Mouse (Mus musculus) intestine, postnatal 0 days (tissue): Measurements from ENCODE around the gene Pde4c. TPM values are rescaled to one million over a fixed set of nuclear protein-coding genes. Genes with fewer than 3 reads are reported as not detected.
A peak's percentile ranks its signal among the peaks of the same experiment; 100 is the strongest.

Experiments
- ATAC-seq: fragments of 200-750 bp; cut with Nextera tagmentation; 2 replicates; pipeline ENCODE4 v1.8.0; 2017; ENCODE audit warnings: mild to moderate bottlenecking, moderate TSS enrichment, moderate library complexity
- H3K27ac ChIP-seq: fragments of 300-500 bp; sonication (generic); 2 replicates; pipeline ENCODE4 v1.5.1; 2014; ENCODE audit warnings: mild to moderate bottlenecking, low read depth, low read length, moderate library complexity
- H3K27me3 ChIP-seq: fragments of 300-500 bp; sonication (generic); replicated peaks from 2 replicates; pipeline ENCODE4 v1.6.1; 2014; ENCODE audit warnings: low read length, mixed read lengths; ENCODE audit not compliant: control insufficient read depth, insufficient read depth
- H3K36me3 ChIP-seq: fragments of 300-500 bp; sonication (generic); 2 replicates; pipeline ENCODE4 v1.6.1; 2014; ENCODE audit warnings: mild to moderate bottlenecking, moderate library complexity; ENCODE audit not compliant: control insufficient read depth, insufficient read depth
- H3K4me1 ChIP-seq: fragments of 300-500 bp; sonication (generic); replicated peaks from 2 replicates; pipeline ENCODE4 v1.6.1; 2014; ENCODE audit warnings: antibody characterized with exemption, low read length, mixed read lengths; ENCODE audit not compliant: control insufficient read depth, insufficient read depth
- H3K4me2 ChIP-seq: fragments of 300-500 bp; sonication (generic); replicated peaks from 2 replicates; pipeline ENCODE4 v1.6.1; 2014; ENCODE audit warnings: low read depth, mild to moderate bottlenecking, moderate library complexity
- H3K4me3 ChIP-seq: fragments of 300-500 bp; sonication (generic); 2 replicates; pipeline ENCODE4 v1.5.1; 2014; ENCODE audit warnings: low read depth, low read length
- H3K9ac ChIP-seq: fragments of 300-500 bp; sonication (generic); 2 replicates; pipeline ENCODE4 v1.6.1; 2014; ENCODE audit warnings: mild to moderate bottlenecking, low read depth, low read length
- H3K9me3 ChIP-seq: fragments of 300-500 bp; sonication (generic); 2 replicates; pipeline ENCODE4 v1.6.1; 2016; ENCODE audit warnings: mixed run types; ENCODE audit not compliant: control insufficient read depth
- CTCF ChIP-seq: sonication (generic); IDR thresholded peaks from 2 replicates; pipeline ENCODE4 v1.5.1; 2016; ENCODE audit warnings: low read depth, mild to moderate bottlenecking, control low read depth, antibody characterized with exemption, moderate library complexity
- WGBS: fragments of 180-500 bp; shearing (Covaris S2); extraction: QIAGEN DNeasy Blood & Tissue Kit; methylation state at CpG from one replicate; pipeline ENCODE4 v1.1.7; 2014; 5-methylcytosine and 5-hydroxymethylcytosine counted together
- polyA plus RNA-seq: library from polyadenylated mRNA; unstranded; fragments of >200 nt; fragmentation: Nextera tagmentation; extraction: Ambion mirVana; gene quantifications from 2 replicates; pipeline ENCODE4 v1.2.1, GENCODE M21; 2015

The Pde4c gene
- polyA plus RNA-seq, 1 experiment from 2014 or later: 0.21 TPM

GRCm38 (mm10) chr8:70773833-70774232, 50.3 kb downstream of the Pde4c start:
- Histone ChIP-seq H3K27ac (peak overlapping the region; percentile 76), H3K9ac (peak overlapping the region; percentile 96; the same call in 1 of the 2 replicates), H3K4me3 (0 out of 2 replicates have a peak overlapping the region, but pooled peaks have one; percentile 5), H3K9me3 (no peaks in the 10 kb centered on the region), H3K27me3 (no peaks in the 10 kb centered on the region), H3K36me3 (peaks cover 46% of the 10 kb centered on the region), H3K4me2 (peak overlapping the region; percentile 53), H3K4me1 (peaks cover 26% of the 10 kb centered on the region; the same call in 1 of the 2 replicates)
- WGBS: 25% methylated on average over 8 of the region's 9 CpGs
- TF ChIP-seq CTCF: 0 out of 2 replicates have a peak, but pooled peaks have one; percentile 4
- ATAC-seq: no peak

GRCm38 (mm10) chr8:70774740-70775139, 51.2 kb downstream of the Pde4c start:
- H3K4me2 ChIP-seq: 0 out of 2 replicates have a peak overlapping the region, but pooled peaks have one; percentile 21
- peaks cover 47% of the 10 kb centered on the region for H3K36me3 ChIP-seq
- H3K9me3 ChIP-seq: no peaks in the 10 kb centered on the region
- H3K4me1 ChIP-seq: peaks cover 26% of the 10 kb centered on the region; the same call in 1 of the 2 replicates
- H3K27ac ChIP-seq: peak overlapping the region; percentile 98; the same call in 1 of the 2 replicates
- no peak for TF ChIP-seq CTCF
- WGBS: 93% methylated on average over 18 of the region's 18 CpGs
- H3K9ac ChIP-seq: peak overlapping the region; percentile 96
- no peak for ATAC-seq
- H3K4me3 ChIP-seq: no peak overlapping the region
- H3K27me3 ChIP-seq: no peaks in the 10 kb centered on the region

- Histone ChIP-seq H3K9me3 (no peaks in the 10 kb centered on the region), H3K36me3 (peaks cover 47% of the 10 kb centered on the region), H3K9ac (peak overlapping the region; percentile 96), H3K27ac (peak overlapping the region; percentile 98), H3K4me1 (peaks cover 26% of the 10 kb centered on the region; the same call in 1 of the 2 replicates), H3K4me3 (peak overlapping the region; percentile 81; the same call in 1 of the 2 replicates), H3K27me3 (no peaks in the 10 kb centered on the region), H3K4me2 (peak overlapping the region; percentile 99)
- 78% methylated on average over 5 of the region's 5 CpGs for WGBS
- ATAC-seq: no peak
- TF ChIP-seq CTCF: no peak
These were observed 51.7 kb downstream of the Pde4c start for GRCm38 (mm10) chr8:70775227-70775626.

- Histone ChIP-seq H3K9me3 (no peaks in the 10 kb centered on the region), H3K9ac (peak overlapping the region; percentile 96), H3K4me1 (peaks cover 26% of the 10 kb centered on the region; the same call in 1 of the 2 replicates), H3K36me3 (peaks cover 47% of the 10 kb centered on the region), H3K27me3 (no peaks in the 10 kb centered on the region), H3K27ac (peak overlapping the region; percentile 98), H3K4me2 (peak overlapping the region; percentile 99), H3K4me3 (peak overlapping the region; percentile 81)
- ATAC-seq: no peak
- WGBS: under 1% methylated on average over 34 of the region's 34 CpGs
- TF ChIP-seq CTCF: no peak
These were observed 52.5 kb downstream of the Pde4c start for GRCm38 (mm10) chr8:70775851-70776495.

GRCm38 (mm10) chr8:70776496-70777444, 53.2 kb downstream of the Pde4c start, which contains the start of gene Pik3r2:
Pik3r2 (minus strand) TSS chr8:70776713.
- H3K9ac ChIP-seq: peak within 1 kb of the TSS; percentile 96
- peak; percentile 60 for TF ChIP-seq CTCF
- H3K9me3 ChIP-seq: no peaks in the 10 kb centered on the region
- under 1% methylated on average over 94 of the region's 94 CpGs for WGBS
- peaks cover 47% of the 10 kb centered on the region for H3K36me3 ChIP-seq
- H3K27me3 ChIP-seq: no peaks in the 10 kb centered on the region
- peaks cover 26% of the 10 kb centered on the region; the same call in 1 of the 2 replicates for H3K4me1 ChIP-seq
- peak; percentile 91 for ATAC-seq
- peak within 1 kb of the TSS; percentile 98 for H3K27ac ChIP-seq
- peak within 1 kb of the TSS; percentile 81 for H3K4me3 ChIP-seq
- H3K4me2 ChIP-seq: peak within 1 kb of the TSS; percentile 99

GRCm38 (mm10) chr8:70780093-70780492, 56.6 kb downstream of the Pde4c start:
- ATAC-seq: no peak
- Histone ChIP-seq H3K9ac (no peak overlapping the region), H3K4me2 (no peak overlapping the region), H3K4me3 (no peak overlapping the region), H3K9me3 (no peaks in the 10 kb centered on the region), H3K4me1 (0 out of 2 replicates have a peak, but pooled peaks cover 9% of the 10 kb centered on the region), H3K36me3 (peaks cover 61% of the 10 kb centered on the region), H3K27ac (no peak overlapping the region), H3K27me3 (no peaks in the 10 kb centered on the region)
- no peak for TF ChIP-seq CTCF
- WGBS: 62% methylated on average over 11 of the region's 11 CpGs
